Mouse (Mus musculus): ENCODE results near the gene Pik3ap1.

The Pik3ap1 gene

DNA sequence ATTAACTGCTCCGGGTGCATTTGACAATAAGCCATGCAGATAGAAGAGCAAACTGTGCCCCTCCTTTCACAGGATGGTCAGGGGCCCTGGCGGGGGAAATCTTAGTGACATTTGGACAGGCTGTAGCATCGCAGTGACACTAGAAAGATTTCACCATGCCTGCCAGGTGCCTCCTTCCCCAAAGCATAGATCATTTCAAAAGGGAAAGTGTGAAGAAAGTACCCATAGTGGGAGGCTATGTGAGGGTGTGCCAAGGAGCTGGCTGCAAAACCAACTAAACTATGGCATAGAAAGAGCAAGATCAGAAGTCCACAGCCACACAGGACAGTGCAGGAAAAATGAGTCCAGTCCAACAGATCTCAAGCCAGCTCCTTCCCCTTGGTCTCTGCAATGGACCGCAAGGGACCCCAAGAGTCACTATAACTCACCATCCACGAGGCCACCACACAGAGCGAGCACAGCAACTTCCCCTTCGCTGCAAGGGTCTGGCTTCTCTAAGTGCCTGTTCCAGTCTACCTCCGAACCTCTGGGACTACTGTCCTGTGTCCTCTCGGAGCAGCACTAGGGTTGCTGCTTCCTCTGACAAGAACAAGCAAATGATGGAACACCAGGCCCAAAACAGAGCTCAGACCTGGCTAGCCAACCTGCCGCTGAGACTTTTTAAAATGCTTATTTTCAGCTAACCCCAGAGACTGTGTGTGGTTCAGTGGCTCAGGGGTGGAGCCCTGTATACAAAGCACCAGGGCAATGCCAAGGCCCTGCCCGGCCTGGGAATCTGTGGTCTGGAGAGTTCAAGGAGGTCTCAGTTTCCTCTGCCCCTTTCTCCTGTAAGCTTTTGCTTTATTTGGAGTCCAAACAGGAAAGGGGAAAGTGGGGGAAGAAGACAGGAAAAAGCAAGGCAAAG lies 15.1 kb downstream of the Pik3ap1 start:
- DNase-seq (ENCODE audit: low read depth, low spot score), result no peak

DNA sequence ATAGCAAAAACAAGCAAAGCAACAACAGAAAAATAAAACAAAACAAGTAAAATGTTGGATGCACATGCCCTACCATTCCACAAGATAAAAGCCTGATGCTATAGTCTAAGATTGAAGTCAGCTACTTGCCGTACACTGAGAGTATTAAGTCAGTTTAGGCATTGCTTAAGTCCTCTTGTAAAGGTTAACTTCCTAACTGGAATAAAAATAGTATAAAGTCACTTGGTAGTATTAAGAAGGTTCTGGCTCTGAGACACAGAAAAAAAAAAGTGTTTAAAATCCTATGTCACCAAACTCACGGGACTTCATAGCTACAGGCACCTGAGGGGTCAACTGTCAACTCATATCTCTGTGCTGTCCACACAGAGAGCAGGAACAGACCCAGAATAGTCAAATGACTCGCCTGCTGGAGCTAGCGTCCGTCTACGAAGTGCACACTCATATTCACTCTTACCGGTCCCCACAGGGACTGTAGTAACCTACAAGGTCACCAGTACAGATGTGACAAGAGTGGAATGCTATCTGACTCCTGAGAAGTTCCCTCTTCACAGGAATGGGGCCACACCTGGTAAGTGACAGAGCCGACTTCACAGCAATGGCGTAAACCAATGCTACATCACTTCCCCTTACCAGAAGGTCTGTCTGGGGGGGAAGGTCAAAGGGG lies 17.9 kb downstream of the Pik3ap1 start:
- DNase-seq (ENCODE audit: low read depth, low spot score), result no peak

DNA sequence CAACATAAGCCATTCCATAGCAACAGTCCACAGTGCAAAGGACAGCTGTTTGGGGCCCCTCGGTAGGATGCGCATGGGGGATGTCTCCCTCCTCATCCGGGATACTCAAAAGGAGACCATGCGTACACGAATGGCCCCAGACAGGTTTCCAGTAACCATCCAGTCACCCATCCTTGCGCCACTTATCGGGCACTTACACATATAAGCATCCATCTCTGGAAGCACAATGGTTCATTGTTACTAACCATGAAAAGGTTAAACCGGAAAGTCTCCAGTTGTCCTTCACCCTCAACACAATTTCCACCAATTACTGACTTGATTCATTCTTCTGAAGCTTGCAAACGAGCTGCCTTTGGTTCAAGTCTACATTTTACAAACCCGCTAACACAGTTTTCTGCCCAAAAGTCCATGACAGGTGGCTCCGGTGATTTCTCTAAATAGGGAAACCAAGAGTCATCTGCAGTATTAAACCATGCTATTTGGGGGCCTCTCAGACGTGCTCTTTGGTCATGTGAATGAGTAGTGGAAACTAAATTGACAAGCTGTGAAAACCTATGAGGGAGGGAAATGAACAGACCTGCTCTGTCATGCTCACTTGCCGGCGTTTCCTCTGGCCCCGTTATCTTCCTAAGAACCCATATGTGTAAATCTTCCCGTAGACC lies 18.6 kb downstream of the Pik3ap1 start:
- no peak for DNase-seq (ENCODE audit: low read depth, low spot score)

DNA sequence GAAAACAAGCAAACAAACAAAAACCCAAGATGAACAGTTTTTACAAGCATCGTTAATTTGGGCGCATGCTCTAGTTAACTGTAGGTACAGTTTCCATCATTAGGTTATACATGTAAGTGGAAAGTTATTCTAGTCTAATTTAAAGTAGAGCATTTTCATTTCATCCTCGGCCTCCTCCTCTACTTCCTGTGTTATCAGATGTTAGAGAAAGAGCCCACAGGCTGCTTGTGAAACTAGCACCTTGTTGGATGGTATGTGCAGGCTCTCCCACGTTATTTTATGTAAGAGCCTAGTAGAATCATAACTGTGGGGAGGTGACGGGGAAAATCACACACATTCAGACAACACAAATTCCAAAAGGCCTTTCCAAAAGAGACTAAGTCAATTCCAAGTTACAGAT lies 19.3 kb downstream of the Pik3ap1 start:
- no peak for DNase-seq (ENCODE audit: low read depth, low spot score)

- no peak for DNase-seq (ENCODE audit: low read depth, low spot score)
Measured at GRCm38 (mm10) chr19:41364509-41364908, 20.4 kb downstream of the Pik3ap1 start.

DNA sequence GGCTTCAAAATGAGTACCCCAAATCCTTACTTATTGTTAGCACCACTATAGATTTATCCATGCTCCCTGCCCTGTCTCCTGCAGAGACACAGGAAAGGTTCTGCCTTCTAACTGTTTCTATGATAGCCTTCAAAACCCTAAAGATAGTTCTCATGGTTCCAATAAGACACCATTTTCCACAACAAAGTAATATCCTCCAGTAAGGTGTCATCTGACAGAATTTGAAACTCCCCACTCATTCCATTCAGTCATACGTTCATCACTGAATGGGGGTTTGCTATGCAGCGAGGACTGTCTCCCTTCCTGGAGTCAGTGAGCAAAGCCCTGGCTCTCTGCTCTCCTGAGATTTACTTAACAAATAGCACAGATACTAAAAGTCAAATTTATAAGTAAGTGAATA lies 21.9 kb downstream of the Pik3ap1 start:
- DNase-seq (ENCODE audit: low read depth, low spot score), result no peak

GRCm38 (mm10) chr19:41360459-41360858 lies 24.4 kb downstream of the Pik3ap1 start:
- no peak for DNase-seq (ENCODE audit: low read depth, low spot score)

DNA sequence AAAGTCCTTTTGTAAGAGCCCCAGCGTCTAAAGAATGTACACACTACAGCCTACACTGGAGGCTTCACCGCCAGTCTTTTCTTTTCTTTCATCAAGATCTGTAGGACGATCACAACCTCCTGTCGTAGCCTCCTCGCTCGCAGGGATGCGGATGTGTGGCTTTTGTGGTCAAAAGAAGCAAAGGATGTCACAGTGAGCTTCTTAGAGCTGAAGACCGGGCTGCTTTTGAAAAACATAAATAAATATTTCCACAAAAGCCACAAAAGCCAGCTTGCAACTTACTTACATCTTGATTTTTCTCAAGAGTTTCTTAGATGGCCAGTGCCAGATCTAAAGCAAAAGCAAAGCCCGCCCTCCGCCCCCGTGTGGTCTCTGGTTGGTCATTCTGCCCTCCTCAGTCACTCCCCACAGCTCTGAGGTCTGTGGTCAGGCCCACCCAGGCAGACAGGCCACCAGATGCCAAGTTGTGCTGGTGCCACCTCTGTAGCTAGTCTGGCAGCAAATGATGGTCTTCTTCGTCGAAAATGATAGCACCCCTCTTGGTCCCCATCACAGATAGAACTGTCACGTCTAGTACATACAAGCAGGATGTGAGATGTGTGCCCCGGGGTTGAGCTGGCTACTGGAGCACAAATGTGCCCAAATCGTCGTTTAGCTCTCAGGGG lies 30.5 kb downstream of the Pik3ap1 start:
- no peak for DNase-seq (ENCODE audit: low read depth, low spot score)

GRCm38 (mm10) chr19:41349624-41350023 lies 35.3 kb downstream of the Pik3ap1 start:
- no peak for DNase-seq (ENCODE audit: low read depth, low spot score)

DNA sequence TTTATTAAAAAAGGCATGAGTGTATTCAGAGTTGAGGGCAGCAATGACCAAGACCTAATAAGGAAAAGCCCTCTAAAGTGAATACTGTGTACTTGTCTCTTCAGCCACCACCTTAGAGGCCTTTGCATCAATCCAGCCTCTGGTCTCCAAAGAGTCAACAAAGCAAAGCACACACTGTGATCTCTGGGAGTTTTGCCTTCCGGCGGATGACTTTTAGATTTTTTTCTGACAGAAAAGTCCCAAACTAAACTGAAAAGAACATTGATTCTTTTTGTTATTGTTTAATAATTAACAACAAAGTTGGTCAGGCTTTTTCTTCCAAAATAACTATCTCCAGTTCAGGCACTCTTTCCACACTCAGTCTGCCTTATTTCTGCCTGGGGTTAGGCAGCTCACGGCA lies 36.7 kb downstream of the Pik3ap1 start:
- no peak for DNase-seq (ENCODE audit: low read depth, low spot score)

- no peak for DNase-seq (ENCODE audit: low read depth, low spot score)
Measured at GRCm38 (mm10) chr19:41347326-41347725, 37.6 kb downstream of the Pik3ap1 start.

- DNase-seq (ENCODE audit: low read depth, low spot score), result no peak
Measured at GRCm38 (mm10) chr19:41346099-41346850, 38.6 kb downstream of the Pik3ap1 start.

- DNase-seq (ENCODE audit: low read depth, low spot score), result no peak
Measured at GRCm38 (mm10) chr19:41345028-41345741, 39.7 kb downstream of the Pik3ap1 start.

DNA sequence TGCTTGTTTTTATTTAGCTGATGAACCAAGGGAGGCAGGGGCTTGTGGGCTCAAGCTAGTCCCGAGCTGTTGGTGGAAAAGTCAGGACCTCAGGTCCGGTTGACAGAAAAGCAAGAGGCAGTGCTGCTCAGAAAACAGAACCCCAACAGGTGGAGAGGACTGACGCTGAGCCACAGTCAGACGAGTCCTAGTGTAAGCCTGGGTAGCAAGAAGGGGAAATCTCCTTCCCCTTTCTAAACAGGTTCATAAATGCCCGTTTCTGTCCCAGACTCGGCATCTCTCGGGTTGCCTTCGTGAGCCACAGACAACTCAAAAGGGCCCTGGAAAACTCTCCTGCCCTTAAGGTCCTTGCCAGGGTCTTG lies 40.3 kb downstream of the Pik3ap1 start:
- DNase-seq (ENCODE audit: low read depth, low spot score), result no peak

- DNase-seq (ENCODE audit: low read depth, low spot score), result no peak
Measured at GRCm38 (mm10) chr19:41342592-41343090, 42.3 kb downstream of the Pik3ap1 start.

DNA sequence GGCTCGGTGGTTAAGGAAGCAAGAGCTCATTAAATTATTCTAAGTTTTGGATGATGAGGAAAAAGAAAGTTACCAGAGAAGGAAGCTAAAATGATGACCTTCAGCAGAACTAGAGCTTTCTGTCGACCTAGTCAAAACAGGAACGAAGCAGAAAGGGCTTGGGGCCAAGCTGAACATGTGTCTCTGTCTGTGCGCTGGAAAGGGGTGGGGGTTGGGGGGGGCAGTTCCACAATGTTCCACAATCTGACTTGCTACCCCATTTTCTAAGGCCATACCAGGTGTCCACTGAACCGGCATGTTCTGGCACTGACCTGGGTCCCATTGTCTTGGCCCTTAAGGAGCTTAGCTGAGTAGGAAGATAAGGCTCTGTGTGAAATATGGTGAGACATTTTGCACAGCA lies 43.2 kb downstream of the Pik3ap1 start:
- no peak for DNase-seq (ENCODE audit: low read depth, low spot score)

GRCm38 (mm10) chr19:41339020-41339836 lies 45.7 kb downstream of the Pik3ap1 start:
- DNase-seq (ENCODE audit: low read depth, low spot score), result no peak

- DNase-seq (ENCODE audit: low read depth, low spot score), result no peak
Measured at GRCm38 (mm10) chr19:41338379-41338778, 46.5 kb downstream of the Pik3ap1 start.

- no peak for DNase-seq (ENCODE audit: low read depth, low spot score)
Measured at GRCm38 (mm10) chr19:41335721-41336120, 49.2 kb downstream of the Pik3ap1 start.

GRCm38 (mm10) chr19:41332986-41333385 lies 51.9 kb downstream of the Pik3ap1 start:
- no peak for DNase-seq (ENCODE audit: low read depth, low spot score)

All from telencephalon, adult 2 months (tissue).